Mouse (Mus musculus) stomach, postnatal 0 days (tissue): ENCODE results near the gene Cyp4b1. TPM values are rescaled to one million over a fixed set of nuclear protein-coding genes. Genes with fewer than 3 reads are reported as not detected.

Source experiments
- ATAC-seq: fragments of 200-750 bp; cut with Nextera tagmentation; 2 replicates; pipeline ENCODE4 v1.8.0; 2017; ENCODE audit not compliant: low FRiP score, low TSS enrichment
- DNase-seq: peaks from one replicate; pipeline ENCODE4 v3.0.0-alpha.2; 2016; ENCODE audit warnings: low spot score
- H3K27ac ChIP-seq: fragments of 300-500 bp; sonication (generic); replicated peaks from 2 replicates; pipeline ENCODE4 v1.5.1; 2014; ENCODE audit warnings: mild to moderate bottlenecking, control low read depth
- H3K27me3 ChIP-seq: fragments of 300-500 bp; sonication (generic); 2 replicates; pipeline ENCODE4 v1.6.1; 2014; ENCODE audit warnings: low read length; ENCODE audit not compliant: control insufficient read depth, insufficient read depth
- H3K36me3 ChIP-seq: fragments of 300-500 bp; sonication (generic); 2 replicates; pipeline ENCODE4 v1.6.1; 2014; ENCODE audit warnings: low read length, mixed read lengths; ENCODE audit not compliant: control insufficient read depth, insufficient read depth
- H3K4me1 ChIP-seq: fragments of 300-500 bp; sonication (generic); replicated peaks from 2 replicates; pipeline ENCODE4 v1.6.1; 2014; ENCODE audit warnings: antibody characterized with exemption; ENCODE audit not compliant: control insufficient read depth, insufficient read depth
- H3K4me2 ChIP-seq: fragments of 300-500 bp; sonication (generic); replicated peaks from 2 replicates; pipeline ENCODE4 v1.6.1; 2014; ENCODE audit warnings: low read depth, mild to moderate bottlenecking, control low read depth, moderate library complexity
- H3K4me3 ChIP-seq: fragments of 300-500 bp; sonication (generic); 2 replicates; pipeline ENCODE4 v1.5.1; 2014; ENCODE audit warnings: low read depth, low read length, control low read depth
- H3K9ac ChIP-seq: fragments of 300-500 bp; sonication (generic); 2 replicates; pipeline ENCODE4 v1.6.1; 2014; ENCODE audit warnings: mild to moderate bottlenecking, low read length, control low read depth, mixed read lengths
- H3K9me3 ChIP-seq: fragments of 300-500 bp; sonication (generic); 2 replicates; pipeline ENCODE4 v1.6.1; 2016; ENCODE audit warnings: low read length; ENCODE audit not compliant: control insufficient read depth
- CTCF ChIP-seq: IDR thresholded peaks from 2 replicates; pipeline ENCODE4 v1.5.1; 2016; ENCODE audit warnings: antibody characterized with exemption, low read depth, mild to moderate bottlenecking, moderate library complexity
- EP300 ChIP-seq: optimal IDR thresholded peaks from 2 replicates; pipeline ENCODE3; 2016; ENCODE audit warnings: antibody characterized with exemption
- WGBS: fragments of 180-500 bp; shearing (Covaris S2); extraction: QIAGEN DNeasy Blood & Tissue Kit; methylation state at CpG from one replicate; pipeline ENCODE4 v1.1.7; 2014; 5-methylcytosine and 5-hydroxymethylcytosine counted together
- polyA plus RNA-seq: library from polyadenylated mRNA; unstranded; fragments of >200 nt; fragmentation: Nextera tagmentation; extraction: Ambion mirVana; gene quantifications from 2 replicates; pipeline ENCODE4 v1.2.1, GENCODE M21; 2015

Gene Cyp4b1
- polyA plus RNA-seq, 1 experiment from 2014 or later: 1.2 TPM

DNA sequence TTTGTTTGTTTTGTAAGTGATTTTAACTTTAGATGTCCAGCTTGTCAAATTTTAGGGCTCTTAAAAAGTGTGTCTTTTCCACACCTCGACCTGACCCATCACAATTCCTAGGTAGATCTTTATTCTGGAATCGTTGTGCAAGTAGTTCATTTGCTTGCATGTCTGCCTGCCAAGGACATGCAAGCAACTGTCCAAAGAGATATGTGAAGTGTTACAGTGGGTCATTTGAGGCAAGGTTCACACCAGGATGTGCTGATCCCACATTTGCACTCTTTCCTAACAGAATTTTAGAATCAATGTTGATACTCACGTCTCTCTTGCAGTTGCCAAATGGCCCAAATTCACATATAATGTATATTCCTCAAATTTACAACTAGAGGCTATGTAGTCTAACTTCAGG is 72.3 kb downstream of the Cyp4b1 start:
- Histone ChIP-seq H3K4me1 (no peaks in the 10 kb centered on the region), H3K4me3 (no peak overlapping the region), H3K4me2 (no peak overlapping the region), H3K9me3 (no peaks in the 10 kb centered on the region), H3K36me3 (no peaks in the 10 kb centered on the region), H3K27ac (no peak overlapping the region), H3K27me3 (no peaks in the 10 kb centered on the region), H3K9ac (no peak overlapping the region)
- no peak for TF ChIP-seq CTCF
- no peak for TF ChIP-seq EP300
- WGBS: 69% methylated on average over 3 of the region's 3 CpGs
- DNase-seq (no peak), ATAC-seq (no peak)

Other genes with a start within 250 kb of the Cyp4b1 start
- not detected in 2 replicates for gene Cyp4a12b, start 236.1 kb downstream of the Cyp4b1 start, polyA plus RNA-seq
- gene Cyp4a30b, start 195.1 kb downstream of the Cyp4b1 start, polyA plus RNA-seq: not detected in 2 replicates
- 1.1 and 1.2 TPM in 2 replicates for gene Cyp4a14, start 151.6 kb downstream of the Cyp4b1 start, polyA plus RNA-seq
- 0.57 and 0.62 TPM in 2 replicates for gene Cyp4a10, start 129.5 kb downstream of the Cyp4b1 start, polyA plus RNA-seq
- gene Cyp4a31, start 84.1 kb downstream of the Cyp4b1 start, polyA plus RNA-seq: 0.08 and 0.21 TPM in 2 replicates
- gene Cyp4a32, start 46.8 kb downstream of the Cyp4b1 start, polyA plus RNA-seq: 0.08 and 0.21 TPM in 2 replicates
- gene Efcab14, start 90.0 kb upstream of the Cyp4b1 start, polyA plus RNA-seq: 16.3 and 17.0 TPM in 2 replicates
- 0.21 TPM in 2 replicates for gene Tex38, start 133.3 kb upstream of the Cyp4b1 start, polyA plus RNA-seq
- 30.4 and 30.6 TPM in 2 replicates for gene Atpaf1, start 137.1 kb upstream of the Cyp4b1 start, polyA plus RNA-seq
- 7.5 and 8.1 TPM in 2 replicates for gene Mob3c, start 180.4 kb upstream of the Cyp4b1 start, polyA plus RNA-seq
- gene Mknk1, start 191.5 kb upstream of the Cyp4b1 start, polyA plus RNA-seq: 11.6 and 15.1 TPM in 2 replicates
- not detected in 2 replicates for gene Kncn, start 236.7 kb upstream of the Cyp4b1 start, polyA plus RNA-seq
- not detected in 2 replicates for gene 6430628N08Rik, start 242.9 kb upstream of the Cyp4b1 start, polyA plus RNA-seq